In the genomic region with DNA sequence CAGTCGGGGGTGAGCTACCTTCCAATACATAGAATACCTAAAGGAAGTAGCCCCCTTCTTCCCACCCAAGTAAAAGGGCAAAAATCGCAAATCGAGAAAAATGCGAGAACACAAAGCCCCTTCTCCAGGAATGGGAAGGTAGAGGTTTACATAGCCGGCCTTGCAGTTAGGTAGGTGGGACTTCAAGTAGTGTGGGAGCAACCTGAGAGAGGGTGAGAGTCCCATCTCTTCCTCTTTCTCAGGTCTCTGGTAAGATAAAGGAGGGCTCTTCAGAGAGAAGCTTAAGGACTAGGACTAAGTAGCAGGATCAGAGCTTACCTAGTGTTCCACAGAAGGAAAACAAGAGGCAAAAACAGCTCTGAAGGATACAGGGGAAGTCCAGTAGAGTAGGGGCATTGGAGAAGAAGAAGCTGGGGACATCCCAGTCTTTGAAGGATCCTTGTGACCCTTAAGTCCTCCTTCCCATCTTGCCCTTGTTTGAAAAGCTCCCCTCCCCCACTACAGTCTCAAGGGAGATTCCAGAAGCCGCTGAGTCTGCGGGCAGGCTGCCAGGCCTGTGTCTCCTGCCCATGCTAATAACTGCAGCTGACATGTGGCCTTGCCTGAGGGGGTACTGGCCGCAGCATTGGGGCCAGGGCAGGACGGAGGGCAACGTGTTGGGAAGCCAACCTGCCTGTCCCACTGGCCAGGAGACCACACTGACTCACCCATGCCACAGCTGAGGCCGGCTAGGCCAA, we compare ENCODE assay signal across 8 mouse cellular contexts. TPM values are rescaled to one million over a fixed set of nuclear protein-coding genes. Genes with fewer than 3 reads are reported as not detected.
A peak's percentile ranks its signal among the peaks of the same experiment; 100 is the strongest.
DNase-seq lines count a peak whose midpoint lies in the region; ATAC-seq and TF ChIP-seq lines count a peak whose summit lies in the region.

No protein-coding gene starts in this region.

- WGBS in embryonic facial prominence, embryonic 14.5 days, result 28% methylated on average over 11 of the region's 11 CpGs
- WGBS in hindbrain, embryonic 10.5 days, result 37% methylated on average over 11 of the region's 11 CpGs
- WGBS in limb, embryonic 10.5 days, result 36% methylated on average over 11 of the region's 11 CpGs
- WGBS in midbrain, embryonic 13.5 days, result 38% methylated on average over 11 of the region's 11 CpGs

- POLR2A ChIA-PET in Patski (lab: Charles Lee), result interaction anchor here (1.3 to 9.8 kb wide), 5 partner anchors 7 to 90 kb away, joined by 3 to 225 read pairs (median 5); partner anchors contain the start of genes Dhps, Gm49661, Hook2 and Prdx2

- no peak for TF ChIP-seq CTCF in Patski (IDR thresholded peaks at IDR 0.05)

- in situ Hi-C loops in Patski (cut with MboI; ENCODE audit: low pct_unique_long_range_greater_than_20kb), result loop anchor here (10.0 kb wide), 2 partner anchors 316 to 776 kb away; partner anchors contain the start of gene Ier2

- peak overlapping the region; percentile 97 for H3K4me2 ChIP-seq in embryonic facial prominence, embryonic 14.5 days (ENCODE audit: low read depth, low read length)
- H3K4me2 ChIP-seq in midbrain, embryonic 13.5 days (replicated peaks), result peak overlapping the region; percentile 95

- H3K9ac ChIP-seq in embryonic facial prominence, embryonic 14.5 days (ENCODE audit: low read depth, low read length), result no peak overlapping the region
- peak overlapping the region; percentile 4; the same call in 1 of the 2 replicates for H3K9ac ChIP-seq in midbrain, embryonic 13.5 days (replicated peaks)

- peak overlapping the region; percentile 61 for H3K27ac ChIP-seq in embryonic facial prominence, embryonic 14.5 days (replicated peaks; ENCODE audit: low read depth, low read length)
- peak overlapping the region; percentile 83 for H3K27ac ChIP-seq in hindbrain, embryonic 10.5 days
- H3K27ac ChIP-seq in limb, embryonic 10.5 days, result peak overlapping the region; percentile 86
- peak overlapping the region; percentile 51; the same call in 1 of the 2 replicates for H3K27ac ChIP-seq in midbrain, embryonic 13.5 days

- H3K4me3 ChIP-seq in erythroblast, embryonic 14.5 days (replicated peaks), result peak overlapping the region; percentile 71
- H3K4me3 ChIP-seq in embryonic facial prominence, embryonic 14.5 days (ENCODE audit: low read depth, low read length), result peak overlapping the region; percentile 34
- H3K4me3 ChIP-seq in hindbrain, embryonic 10.5 days, result peak overlapping the region; percentile 68
- H3K4me3 ChIP-seq in limb, embryonic 10.5 days, result peak overlapping the region; percentile 63; the same call in 1 of the 2 replicates
- no peak overlapping the region for H3K4me3 ChIP-seq in midbrain, embryonic 13.5 days (replicated peaks)

- CTCF ChIA-PET in Patski (lab: Charles Lee), result interaction anchor here (13.4 kb wide), 1 partner anchor 10 kb away, joined by 351 read pairs; the partner anchor contains the start of gene Hook2

- H3K36me3 ChIP-seq in erythroblast, embryonic 14.5 days (ENCODE audit: control insufficient read depth), result no peaks in the 10 kb centered on the region; the same call in 1 of the 2 replicates
- H3K36me3 ChIP-seq in embryonic facial prominence, embryonic 14.5 days (ENCODE audit: control insufficient read depth, insufficient read depth, low read length), result no peaks in the 10 kb centered on the region
- no peaks in the 10 kb centered on the region for H3K36me3 ChIP-seq in hindbrain, embryonic 10.5 days
- no peaks in the 10 kb centered on the region for H3K36me3 ChIP-seq in limb, embryonic 10.5 days
- no peaks in the 10 kb centered on the region for H3K36me3 ChIP-seq in midbrain, embryonic 13.5 days

- DNase-seq in Patski (ENCODE audit: low read depth, low spot score), result peak; percentile 100
- DNase-seq in embryonic facial prominence, embryonic 14.5 days (ENCODE audit: low spot score), result peak; percentile 78
- DNase-seq in hindbrain, embryonic 10.5 days (ENCODE audit: low spot score), result peak; percentile 31
- no peak for DNase-seq in limb, embryonic 10.5 days (ENCODE audit: low spot score)
- DNase-seq in thymus, postnatal 4 days, result peak; percentile 43

- peaks cover 95% of the 10 kb centered on the region for H3K4me1 ChIP-seq in erythroblast, embryonic 14.5 days (ENCODE audit: control insufficient read depth)
- H3K4me1 ChIP-seq in embryonic facial prominence, embryonic 14.5 days (ENCODE audit: control insufficient read depth, insufficient read depth, low read length), result peaks cover 54% of the 10 kb centered on the region
- peaks cover 88% of the 10 kb centered on the region for H3K4me1 ChIP-seq in hindbrain, embryonic 10.5 days (replicated peaks)
- H3K4me1 ChIP-seq in limb, embryonic 10.5 days, result peaks cover 89% of the 10 kb centered on the region
- peaks cover 77% of the 10 kb centered on the region for H3K4me1 ChIP-seq in midbrain, embryonic 13.5 days (replicated peaks)

- no peak for ATAC-seq in erythroblast, adult 5-6 weeks (replicated peaks; ENCODE audit: low FRiP score, poor library complexity, severe bottlenecking)
- ATAC-seq in Patski, result peak; percentile 6
- ATAC-seq in embryonic facial prominence, embryonic 14.5 days (ENCODE audit: low read depth), result no peak
- ATAC-seq in midbrain, embryonic 13.5 days, result no peak

- H3K27me3 ChIP-seq in erythroblast, embryonic 14.5 days (ENCODE audit: control insufficient read depth), result peaks cover 16% of the 10 kb centered on the region
- no peaks in the 10 kb centered on the region for H3K27me3 ChIP-seq in Patski
- peaks cover 16% of the 10 kb centered on the region for H3K27me3 ChIP-seq in embryonic facial prominence, embryonic 14.5 days (replicated peaks; ENCODE audit: control insufficient read depth, insufficient read depth, low read length)
- H3K27me3 ChIP-seq in hindbrain, embryonic 10.5 days (ENCODE audit: insufficient read depth, poor library complexity, severe bottlenecking), result peaks cover 84% of the 10 kb centered on the region
- H3K27me3 ChIP-seq in limb, embryonic 10.5 days (ENCODE audit: low read depth, poor library complexity, severe bottlenecking), result peaks cover 33% of the 10 kb centered on the region
- H3K27me3 ChIP-seq in midbrain, embryonic 13.5 days, result peaks cover 60% of the 10 kb centered on the region

- no peaks in the 10 kb centered on the region for H3K9me3 ChIP-seq in erythroblast, embryonic 14.5 days (ENCODE audit: control insufficient read depth, low read length)
- H3K9me3 ChIP-seq in embryonic facial prominence, embryonic 14.5 days (ENCODE audit: control insufficient read depth, low read length), result no peaks in the 10 kb centered on the region
- no peaks in the 10 kb centered on the region for H3K9me3 ChIP-seq in hindbrain, embryonic 10.5 days
- no peaks in the 10 kb centered on the region for H3K9me3 ChIP-seq in limb, embryonic 10.5 days (replicated peaks)
- no peaks in the 10 kb centered on the region for H3K9me3 ChIP-seq in midbrain, embryonic 13.5 days

RNA-seq across cellular contexts. Expression of gene Junb, which starts 2.3 kb away (rescaled TPM):
- 9.6 and 10.3 TPM in 2 replicates for polyA plus RNA-seq in erythroblast, embryonic 14.5 days (2012)
- total RNA-seq in erythroblast, adult 5-6 weeks (2015; ENCODE audit: low replicate concordance), result 6.1 and 6.7 TPM in 2 replicates
- total RNA-seq in erythroblast, adult 5-6 weeks (2017; ENCODE audit: low replicate concordance), result 15.5 and 16.1 TPM in 2 replicates
- polyA plus RNA-seq in Patski (2021), result 280 TPM
- polyA plus RNA-seq in embryonic facial prominence, embryonic 14.5 days (2014; fragmentation: Nextera tagmentation; extraction: Ambion mirVana), result 16.8 and 18.4 TPM in 2 replicates
- 6.5 and 8.7 TPM in 2 replicates for polyA plus RNA-seq in hindbrain, embryonic 10.5 days (2016; fragmentation: Nextera tagmentation; extraction: Ambion mirVana)
- 9.9 and 14.4 TPM in 2 replicates for polyA plus RNA-seq in limb, embryonic 10.5 days (2016; fragmentation: Nextera tagmentation; extraction: Ambion mirVana)
- polyA plus RNA-seq in midbrain, embryonic 13.5 days (2015; fragmentation: Nextera tagmentation; extraction: Ambion mirVana), result 3.5 and 6.1 TPM in 2 replicates

RNA-seq across cellular contexts. Expression of gene Hook2, which starts 9.6 kb away (rescaled TPM):
- polyA plus RNA-seq in erythroblast, embryonic 14.5 days (2012), result 0.46 and 0.58 TPM in 2 replicates
- 1.9 and 5.0 TPM in 2 replicates for total RNA-seq in erythroblast, adult 5-6 weeks (2015; ENCODE audit: low replicate concordance)
- total RNA-seq in erythroblast, adult 5-6 weeks (2017; ENCODE audit: low replicate concordance), result 1.6 and 6.1 TPM in 2 replicates
- 33.0 TPM for polyA plus RNA-seq in Patski (2021)
- polyA plus RNA-seq in embryonic facial prominence, embryonic 14.5 days (2014; fragmentation: Nextera tagmentation; extraction: Ambion mirVana), result 13.1 and 15.3 TPM in 2 replicates
- polyA plus RNA-seq in hindbrain, embryonic 10.5 days (2016; fragmentation: Nextera tagmentation; extraction: Ambion mirVana), result 14.5 and 16.8 TPM in 2 replicates
- polyA plus RNA-seq in limb, embryonic 10.5 days (2016; fragmentation: Nextera tagmentation; extraction: Ambion mirVana), result 16.0 and 19.1 TPM in 2 replicates
- polyA plus RNA-seq in midbrain, embryonic 13.5 days (2015; fragmentation: Nextera tagmentation; extraction: Ambion mirVana), result 23.5 and 23.8 TPM in 2 replicates

RNA-seq across cellular contexts. Expression of gene Rnaseh2a, which starts 11.2 kb away (rescaled TPM):
- polyA plus RNA-seq in erythroblast, embryonic 14.5 days (2012), result 162 and 179 TPM in 2 replicates
- 31.8 and 67.2 TPM in 2 replicates for total RNA-seq in erythroblast, adult 5-6 weeks (2015; ENCODE audit: low replicate concordance)
- 37.4 and 37.9 TPM in 2 replicates for total RNA-seq in erythroblast, adult 5-6 weeks (2017; ENCODE audit: low replicate concordance)
- 91.5 TPM for polyA plus RNA-seq in Patski (2021)
- 73.7 and 88.9 TPM in 2 replicates for polyA plus RNA-seq in embryonic facial prominence, embryonic 14.5 days (2014; fragmentation: Nextera tagmentation; extraction: Ambion mirVana)
- 137 and 146 TPM in 2 replicates for polyA plus RNA-seq in hindbrain, embryonic 10.5 days (2016; fragmentation: Nextera tagmentation; extraction: Ambion mirVana)
- polyA plus RNA-seq in limb, embryonic 10.5 days (2016; fragmentation: Nextera tagmentation; extraction: Ambion mirVana), result 156 and 168 TPM in 2 replicates
- 66.5 and 68.6 TPM in 2 replicates for polyA plus RNA-seq in midbrain, embryonic 13.5 days (2015; fragmentation: Nextera tagmentation; extraction: Ambion mirVana)

RNA-seq across cellular contexts. Expression of gene Prdx2, which starts 11.4 kb away (rescaled TPM):
- 111 and 222 TPM in 2 replicates for polyA plus RNA-seq in erythroblast, embryonic 14.5 days (2012)
- total RNA-seq in erythroblast, adult 5-6 weeks (2015; ENCODE audit: low replicate concordance), result 1,192 and 1,430 TPM in 2 replicates
- 2,193 and 2,235 TPM in 2 replicates for total RNA-seq in erythroblast, adult 5-6 weeks (2017; ENCODE audit: low replicate concordance)
- 668 TPM for polyA plus RNA-seq in Patski (2021)
- polyA plus RNA-seq in embryonic facial prominence, embryonic 14.5 days (2014; fragmentation: Nextera tagmentation; extraction: Ambion mirVana), result 715 and 771 TPM in 2 replicates
- 1,241 and 1,456 TPM in 2 replicates for polyA plus RNA-seq in hindbrain, embryonic 10.5 days (2016; fragmentation: Nextera tagmentation; extraction: Ambion mirVana)
- polyA plus RNA-seq in limb, embryonic 10.5 days (2016; fragmentation: Nextera tagmentation; extraction: Ambion mirVana), result 1,175 and 1,260 TPM in 2 replicates
- 1,603 and 1,658 TPM in 2 replicates for polyA plus RNA-seq in midbrain, embryonic 13.5 days (2015; fragmentation: Nextera tagmentation; extraction: Ambion mirVana)

RNA-seq across cellular contexts. Expression of gene Gm49661, which starts 11.6 kb away (rescaled TPM):
- polyA plus RNA-seq in erythroblast, embryonic 14.5 days (2012), result not detected in 2 replicates
- not detected in 2 replicates for total RNA-seq in erythroblast, adult 5-6 weeks (2015; ENCODE audit: low replicate concordance)
- not detected in 2 replicates for total RNA-seq in erythroblast, adult 5-6 weeks (2017; ENCODE audit: low replicate concordance)
- polyA plus RNA-seq in Patski (2021), result 6.4 TPM
- not detected in 2 replicates for polyA plus RNA-seq in embryonic facial prominence, embryonic 14.5 days (2014; fragmentation: Nextera tagmentation; extraction: Ambion mirVana)
- polyA plus RNA-seq in hindbrain, embryonic 10.5 days (2016; fragmentation: Nextera tagmentation; extraction: Ambion mirVana), result not detected in 2 replicates
- not detected in 2 replicates for polyA plus RNA-seq in limb, embryonic 10.5 days (2016; fragmentation: Nextera tagmentation; extraction: Ambion mirVana)
- polyA plus RNA-seq in midbrain, embryonic 13.5 days (2015; fragmentation: Nextera tagmentation; extraction: Ambion mirVana), result not detected in 2 replicates

Comparison
In these comparisons a context has a peak if more than half of its experiments do, and no peak if none do; other contexts are left out.
1. RNA of gene Junb, which starts 2.3 kb away (polyA plus RNA-seq): 280 TPM in Patski (single experiment); 16.8 to 18.4 TPM in embryonic facial prominence, embryonic 14.5 days, 9.9 to 14.4 TPM in limb, embryonic 10.5 days, 9.6 to 10.3 TPM in erythroblast, embryonic 14.5 days, 6.5 to 8.7 TPM in hindbrain, embryonic 10.5 days and 3.5 to 6.1 TPM in midbrain, embryonic 13.5 days; every median in the first group is over 10 times any median in the second.
2. Peak in every context shown above with its lines, with median percentiles within 50 percentile points of each other: H3K27ac ChIP-seq.